Mouse (Mus musculus) inflammation-experienced regulatory T-cells (primary cell): ENCODE data around the gene Serpina1e. TPM values are rescaled to one million over a fixed set of nuclear protein-coding genes. Genes with fewer than 3 reads are reported as not detected.

Experiments used
- polyA plus RNA-seq, 2 experiments: library from polyadenylated mRNA; unstranded; fragments of 100-300 nt; shearing (Covaris generic); gene quantifications; one replicate each; pipeline ENCODE4 v1.2.1; 2017

Gene Serpina1e
- not detected for polyA plus RNA-seq

DNA sequence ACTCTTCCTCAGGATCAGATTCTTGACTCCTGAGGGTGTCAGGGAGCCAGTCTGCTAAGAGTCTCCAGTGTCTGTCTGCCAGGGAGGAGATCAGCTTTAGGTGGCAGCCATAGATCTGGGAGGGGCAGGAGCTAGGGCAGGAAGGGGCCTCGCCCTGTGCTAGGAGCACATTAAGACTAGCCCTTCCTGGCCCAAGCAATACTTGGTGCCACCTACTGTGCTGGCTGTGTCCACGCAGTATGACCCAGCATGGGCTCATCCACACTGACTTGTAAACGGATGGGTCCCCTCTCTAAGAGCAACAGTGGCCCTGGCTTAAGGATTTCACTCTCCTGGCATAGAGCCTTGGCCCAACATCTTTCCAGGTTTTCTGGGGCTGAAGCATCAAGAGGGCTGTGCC is at the start of gene Serpina1e:
Gene Serpina1e, minus strand, starts transcription at position 178 of the 400 bp plus-strand sequence.

GRCm38 (mm10) chr12:103989857-103990256 is 31.1 kb upstream of the Serpina1e start, which contains the start of gene Serpina11:
Gene Serpina11, minus strand, starts transcription at chr12:103989957.

DNA sequence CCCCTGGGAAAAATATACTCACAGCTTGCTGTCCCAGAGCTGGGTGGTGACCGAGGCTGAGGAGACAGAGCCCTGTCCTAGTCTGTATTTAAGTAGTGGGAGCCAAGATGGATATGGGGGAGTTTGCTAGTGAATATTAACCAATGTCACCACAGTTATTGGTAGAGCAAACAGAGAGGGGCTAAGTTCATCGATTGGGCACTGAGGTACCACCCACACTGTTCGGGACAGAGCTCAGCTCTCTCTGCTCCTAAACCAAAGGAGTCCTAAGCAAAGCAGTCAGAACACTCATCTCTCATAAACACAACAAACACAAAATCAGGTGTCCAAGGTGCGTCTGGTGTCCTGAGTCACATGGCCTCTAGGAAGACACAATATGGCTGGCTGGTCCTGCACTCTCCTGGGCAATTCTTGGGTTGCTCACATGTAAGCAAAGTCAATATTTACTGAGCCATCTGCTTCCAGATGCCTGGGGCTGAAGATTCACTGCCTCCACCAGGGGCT is 53.9 kb downstream of the Serpina1e start, which contains the start of gene Serpina1c:
Gene Serpina1c, minus strand, starts transcription at position 51 of the 504 bp plus-strand sequence.

Other genes starting within 250 kb of the Serpina1e start
- not detected for gene Serpina1d, start 185.4 kb downstream of the Serpina1e start, polyA plus RNA-seq
- under 1 TPM in 1 of 2 experiments, not detected in 1; 0.38 TPM for gene Serpina1b, start 128.6 kb downstream of the Serpina1e start, polyA plus RNA-seq
- not detected for gene Serpina1a, start 95.4 kb downstream of the Serpina1e start, polyA plus RNA-seq
- not detected for gene Serpina1c, start 54.1 kb downstream of the Serpina1e start, polyA plus RNA-seq
- gene Serpina11, start 31.0 kb upstream of the Serpina1e start, polyA plus RNA-seq, result not detected
- gene Serpina9, start 54.8 kb upstream of the Serpina1e start, polyA plus RNA-seq, result 10 to 100 TPM in 1 of 2 experiments, 1 to 10 TPM in 1; 2.1 to 10.2 TPM
- gene Serpina12, start 85.5 kb upstream of the Serpina1e start, polyA plus RNA-seq, result under 1 TPM; 0.07 to 0.12 TPM
- gene Serpina5, start 142.1 kb upstream of the Serpina1e start, polyA plus RNA-seq, result under 1 TPM; 0.07 to 0.21 TPM
- gene Serpina3a, start 153.7 kb upstream of the Serpina1e start, polyA plus RNA-seq, result not detected
- gene Serpina3b, start 169.0 kb upstream of the Serpina1e start, polyA plus RNA-seq, result 1 to 10 TPM in 1 of 2 experiments, under 1 TPM in 1; 0.14 to 1.7 TPM
- not detected for gene Serpina3c, start 194.9 kb upstream of the Serpina1e start, polyA plus RNA-seq